Mouse (Mus musculus) liver, adult 2 months (tissue): ENCODE data around the gene Insl5. TPM values are rescaled to one million over a fixed set of nuclear protein-coding genes. Genes with fewer than 3 reads are reported as not detected.

Source experiments
- DNase-seq: peaks from one replicate; pipeline ENCODE4 v3.0.0-alpha.2; 2011; ENCODE audit warnings: low read depth, low spot score; ENCODE audit errors: extremely low read depth
- H3K27ac ChIP-seq: fragments of 200-500 bp; replicated peaks from 2 replicates; pipeline ENCODE4 v1.5.1; 2012; ENCODE audit warnings: low read depth, mild to moderate bottlenecking, control low read depth, inconsistent platforms, low read length; ENCODE audit not compliant: insufficient read depth
- H3K27me3 ChIP-seq: fragments of 200-500 bp; 2 replicates; pipeline ENCODE4 v1.6.1; 2012; ENCODE audit warnings: mild to moderate bottlenecking, moderate library complexity, low read length, inconsistent platforms; ENCODE audit not compliant: control insufficient read depth, insufficient read depth
- H3K36me3 ChIP-seq: fragments of 200-500 bp; 2 replicates; pipeline ENCODE4 v1.6.1; 2012; ENCODE audit warnings: low read length, inconsistent platforms; ENCODE audit not compliant: control insufficient read depth, insufficient read depth
- H3K4me1 ChIP-seq: fragments of 200-500 bp; 2 replicates; pipeline ENCODE4 v1.6.1; 2011; ENCODE audit warnings: low read length; ENCODE audit not compliant: control insufficient read depth, insufficient read depth
- H3K4me3 ChIP-seq: fragments of 200-500 bp; 2 replicates; pipeline ENCODE4 v1.5.1; 2011; ENCODE audit warnings: low read depth, mild to moderate bottlenecking, control low read depth, low read length, moderate library complexity; ENCODE audit not compliant: insufficient read depth
- H3K79me2 ChIP-seq: fragments of 200-500 bp; 2 replicates; pipeline ENCODE4 v1.6.1; 2012; ENCODE audit warnings: inconsistent platforms, mild to moderate bottlenecking, low read length, moderate library complexity; ENCODE audit not compliant: control insufficient read depth, insufficient read depth
- H3K9ac ChIP-seq: fragments of 200-500 bp; 2 replicates; pipeline ENCODE4 v1.6.1; 2012; ENCODE audit warnings: low read depth, mild to moderate bottlenecking, control low read depth, inconsistent platforms, low read length
- CTCF ChIP-seq: fragments of 200-500 bp; IDR thresholded peaks from 2 replicates; pipeline ENCODE4 v1.5.1; 2011; ENCODE audit warnings: low read depth, low read length, control low read depth
- POLR2A ChIP-seq: fragments of 200-500 bp; IDR thresholded peaks from 2 replicates; pipeline ENCODE4 v1.6.1; 2011; ENCODE audit warnings: low read length, control low read depth; ENCODE audit not compliant: insufficient read depth; ENCODE audit errors: extremely low read depth
- WGBS: fragments of 180-500 bp; shearing (Covaris S2); methylation state at CpG from one replicate; pipeline ENCODE4 v1.1.7; 2018; 5-methylcytosine and 5-hydroxymethylcytosine counted together
- polyA plus RNA-seq: library from polyadenylated mRNA; depleted of rRNA; stranded (reverse); fragments of >200 nt; gene quantifications from 2 replicates; pipeline ENCODE4 v1.2.3, GENCODE M21; 2012; rRNA removed
- total RNA-seq: library from RNA; depleted of rRNA; stranded (reverse); fragments of >200 nt; gene quantifications from 2 replicates; pipeline ENCODE4 v1.2.3, GENCODE M21; 2014; rRNA removed

Insl5 gene
- total RNA-seq, result not detected in 2 replicates
- polyA plus RNA-seq, result not detected in 2 replicates

DNA sequence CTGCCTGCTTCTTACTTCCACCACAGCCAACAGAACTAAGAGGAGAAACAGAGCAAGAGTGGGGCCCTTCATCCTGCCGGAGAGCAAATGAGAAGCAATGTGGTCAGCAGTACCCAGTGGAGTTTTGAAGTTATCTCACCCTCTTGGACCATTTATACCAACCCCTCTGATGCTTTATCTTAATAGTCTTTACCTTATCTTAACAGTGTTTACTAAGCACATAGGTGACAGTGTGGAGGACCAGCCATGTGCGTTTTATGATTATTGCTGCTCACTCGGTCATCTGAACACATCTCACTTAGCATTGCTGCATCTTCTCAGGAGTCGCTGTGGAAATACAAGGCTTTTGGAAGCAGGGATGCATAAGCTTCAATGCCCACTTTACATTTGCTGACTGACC lies at the start of gene Insl5:
Gene Insl5 (minus strand): TSS at position 222 of the 400 bp plus-strand sequence.
- TF ChIP-seq CTCF (no peak), POLR2A (no peak)
- WGBS, result 49% methylated on average over 4 of the region's 4 CpGs
- Histone ChIP-seq H3K79me2 (no peaks in the 10 kb centered on the region), H3K4me3 (no peak within 1 kb of the TSS), H3K36me3 (no peaks in the 10 kb centered on the region), H3K9ac (no peak within 1 kb of the TSS), H3K4me1 (no peaks in the 10 kb centered on the region), H3K27ac (no peak within 1 kb of the TSS), H3K27me3 (no peaks in the 10 kb centered on the region)
- DNase-seq, result no peak

DNA sequence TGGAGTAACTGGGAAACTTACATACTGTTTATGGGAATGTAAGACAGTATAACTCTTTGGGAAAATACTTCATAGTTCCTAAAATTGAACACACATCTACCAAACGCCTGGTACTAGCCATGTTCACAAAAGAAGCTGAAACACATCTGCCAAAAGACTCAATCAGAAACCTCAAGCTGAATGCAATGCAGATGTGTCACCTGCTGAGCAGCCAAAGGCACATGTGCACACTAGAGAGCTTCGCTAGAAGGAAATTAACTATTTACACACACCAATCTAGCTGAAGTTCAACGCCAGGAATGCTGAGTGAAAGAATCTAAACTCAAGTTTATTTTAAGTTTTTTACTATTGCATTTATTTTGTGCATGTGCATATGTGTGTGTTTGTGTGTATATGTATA lies 44.0 kb upstream of the Insl5 start:
- DNase-seq, result no peak
- no peaks in the 10 kb centered on the region for H3K4me1 ChIP-seq
- no peak overlapping the region for H3K4me3 ChIP-seq
- 89% methylated on average over 3 of the region's 3 CpGs for WGBS
- H3K9ac ChIP-seq, result no peak overlapping the region
- no peaks in the 10 kb centered on the region for H3K27me3 ChIP-seq
- H3K79me2 ChIP-seq, result no peaks in the 10 kb centered on the region
- H3K36me3 ChIP-seq, result no peaks in the 10 kb centered on the region
- TF ChIP-seq CTCF, result no peak
- TF ChIP-seq POLR2A, result no peak
- no peak overlapping the region for H3K27ac ChIP-seq

DNA sequence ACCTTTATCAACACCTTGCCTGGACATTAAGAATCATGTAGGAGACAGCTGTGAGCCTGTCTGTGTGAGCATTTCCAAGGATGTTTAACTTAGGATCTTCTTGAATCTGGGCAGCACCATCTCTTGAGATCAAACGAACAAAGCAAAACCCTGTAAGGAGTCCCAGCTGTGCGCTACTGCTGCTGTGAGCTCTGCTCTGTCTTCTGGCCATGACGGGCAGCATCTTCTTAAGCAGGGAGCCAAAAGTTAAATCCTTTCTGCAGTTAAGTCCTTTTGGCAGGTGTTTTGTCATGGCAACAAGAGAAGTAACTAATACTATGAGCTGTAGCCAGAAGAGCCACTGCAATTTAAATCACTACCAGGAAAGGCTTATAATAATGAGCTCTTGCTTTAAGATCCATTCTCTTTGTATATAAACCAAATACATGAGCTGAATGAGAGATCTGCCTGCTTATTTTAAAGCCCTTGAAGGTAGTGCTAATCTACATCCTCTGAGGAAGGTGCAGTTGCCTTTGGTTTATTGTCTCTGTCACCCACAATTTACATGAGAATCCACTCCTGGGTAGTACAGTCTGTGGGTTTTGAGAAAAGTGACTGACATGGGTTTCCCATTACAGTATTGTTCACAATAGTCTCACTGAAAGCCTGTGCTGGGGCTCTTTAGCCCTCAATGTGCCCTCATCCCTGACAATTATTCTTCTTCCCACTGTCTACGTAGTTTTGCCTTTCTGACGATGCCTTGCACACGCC lies 41.4 kb upstream of the Insl5 start:
- no peak for TF ChIP-seq CTCF
- TF ChIP-seq POLR2A, result no peak
- Histone ChIP-seq H3K27ac (no peak overlapping the region), H3K4me3 (no peak overlapping the region), H3K36me3 (no peaks in the 10 kb centered on the region), H3K4me1 (no peaks in the 10 kb centered on the region), H3K79me2 (no peaks in the 10 kb centered on the region), H3K9ac (no peak overlapping the region), H3K27me3 (no peaks in the 10 kb centered on the region)
- WGBS, result 87% methylated on average over 6 of the region's 6 CpGs
- DNase-seq, result no peak

DNA sequence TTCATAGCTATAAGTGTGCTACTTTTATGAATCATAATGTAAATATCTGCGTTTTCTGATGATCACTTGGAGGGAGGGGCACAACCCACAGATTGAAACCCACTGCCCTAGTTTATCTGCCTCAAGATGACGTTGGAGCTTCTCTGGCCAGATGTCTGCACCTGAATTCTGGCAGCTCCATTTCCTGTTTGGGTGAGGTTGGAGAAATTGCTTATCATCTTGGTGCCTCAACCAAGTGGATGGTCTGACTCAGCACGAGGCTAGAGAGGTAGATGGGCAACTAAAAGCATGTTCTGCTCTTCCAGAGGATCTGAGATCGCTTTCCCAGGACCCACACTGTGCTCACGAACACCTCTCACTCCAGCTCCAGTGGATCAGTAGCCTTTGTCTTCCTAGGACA lies 38.3 kb upstream of the Insl5 start:
- H3K4me1 ChIP-seq, result no peaks in the 10 kb centered on the region
- TF ChIP-seq POLR2A (no peak), CTCF (no peak)
- no peak overlapping the region for H3K27ac ChIP-seq
- no peaks in the 10 kb centered on the region for H3K79me2 ChIP-seq
- H3K4me3 ChIP-seq, result no peak overlapping the region
- no peak for DNase-seq
- no peak overlapping the region for H3K9ac ChIP-seq
- no peaks in the 10 kb centered on the region for H3K27me3 ChIP-seq
- H3K36me3 ChIP-seq, result no peaks in the 10 kb centered on the region
- 72% methylated on average over 5 of the region's 5 CpGs for WGBS

DNA sequence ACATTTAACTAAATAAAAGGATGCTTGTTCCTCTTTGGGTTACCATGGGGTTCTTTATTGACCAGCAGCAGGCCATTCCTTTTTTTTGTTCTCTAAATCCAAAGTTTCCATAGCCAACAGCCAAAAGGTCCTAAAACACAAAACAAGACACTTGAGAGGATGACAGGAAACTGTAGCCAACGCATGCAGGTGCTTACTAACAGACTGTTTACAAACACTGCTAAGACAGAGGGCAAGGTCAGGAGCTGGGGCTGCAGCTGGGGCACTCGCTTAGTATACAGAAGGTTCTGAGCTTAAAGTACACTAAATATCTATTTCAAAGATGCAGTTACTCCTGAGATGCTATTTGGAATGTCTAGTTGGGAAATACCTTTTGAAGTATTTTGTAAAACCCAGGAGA lies 37.8 kb upstream of the Insl5 start:
- H3K4me1 ChIP-seq, result no peaks in the 10 kb centered on the region
- TF ChIP-seq POLR2A (no peak), CTCF (no peak)
- H3K36me3 ChIP-seq, result no peaks in the 10 kb centered on the region
- H3K79me2 ChIP-seq, result no peaks in the 10 kb centered on the region
- no peak overlapping the region for H3K9ac ChIP-seq
- H3K27ac ChIP-seq, result no peak overlapping the region
- WGBS, result 70% methylated on average over 2 of the region's 2 CpGs
- no peaks in the 10 kb centered on the region for H3K27me3 ChIP-seq
- no peak overlapping the region for H3K4me3 ChIP-seq
- no peak for DNase-seq

DNA sequence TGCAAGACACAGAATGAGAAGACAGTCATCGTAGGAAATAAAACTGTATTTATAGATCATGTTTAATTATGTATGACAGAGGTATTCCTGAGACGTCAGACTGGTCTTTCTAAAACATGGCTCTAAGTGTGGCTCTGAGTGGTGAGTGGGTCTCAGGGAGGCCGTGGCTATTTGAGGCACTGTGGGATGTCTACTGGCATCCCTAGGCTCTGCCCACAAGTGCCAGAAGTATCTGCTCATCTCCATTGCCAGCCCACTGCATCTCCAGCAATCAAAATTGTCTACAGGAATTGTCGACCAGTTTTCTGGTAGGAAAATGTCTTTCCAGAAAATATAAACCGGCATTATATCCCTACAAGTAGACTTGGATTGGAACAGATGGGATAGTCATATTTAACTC lies 30.3 kb upstream of the Insl5 start:
- DNase-seq, result no peak
- Histone ChIP-seq H3K27ac (no peak overlapping the region), H3K36me3 (no peaks in the 10 kb centered on the region), H3K79me2 (no peaks in the 10 kb centered on the region), H3K9ac (no peak overlapping the region), H3K4me3 (no peak overlapping the region), H3K27me3 (no peaks in the 10 kb centered on the region), H3K4me1 (no peaks in the 10 kb centered on the region)
- no peak for TF ChIP-seq POLR2A
- TF ChIP-seq CTCF, result no peak
- 89% methylated on average over 5 of the region's 5 CpGs for WGBS
